Mouse (Mus musculus): ENCODE measurements around the gene Ccdc69. TPM values are rescaled to one million over a fixed set of nuclear protein-coding genes. Genes with fewer than 3 reads are reported as not detected.
"Not testable (repeated sequence)": the region's sequence is repeated elsewhere in the genome, so short reads cannot be mapped to it uniquely, and the experiment has no call there.

The Ccdc69 gene
- polyA plus RNA-seq (2017; shearing (Covaris generic)) = 10 to 100 TPM; 75.5 to 92.6 (median 81.1) TPM

DNA sequence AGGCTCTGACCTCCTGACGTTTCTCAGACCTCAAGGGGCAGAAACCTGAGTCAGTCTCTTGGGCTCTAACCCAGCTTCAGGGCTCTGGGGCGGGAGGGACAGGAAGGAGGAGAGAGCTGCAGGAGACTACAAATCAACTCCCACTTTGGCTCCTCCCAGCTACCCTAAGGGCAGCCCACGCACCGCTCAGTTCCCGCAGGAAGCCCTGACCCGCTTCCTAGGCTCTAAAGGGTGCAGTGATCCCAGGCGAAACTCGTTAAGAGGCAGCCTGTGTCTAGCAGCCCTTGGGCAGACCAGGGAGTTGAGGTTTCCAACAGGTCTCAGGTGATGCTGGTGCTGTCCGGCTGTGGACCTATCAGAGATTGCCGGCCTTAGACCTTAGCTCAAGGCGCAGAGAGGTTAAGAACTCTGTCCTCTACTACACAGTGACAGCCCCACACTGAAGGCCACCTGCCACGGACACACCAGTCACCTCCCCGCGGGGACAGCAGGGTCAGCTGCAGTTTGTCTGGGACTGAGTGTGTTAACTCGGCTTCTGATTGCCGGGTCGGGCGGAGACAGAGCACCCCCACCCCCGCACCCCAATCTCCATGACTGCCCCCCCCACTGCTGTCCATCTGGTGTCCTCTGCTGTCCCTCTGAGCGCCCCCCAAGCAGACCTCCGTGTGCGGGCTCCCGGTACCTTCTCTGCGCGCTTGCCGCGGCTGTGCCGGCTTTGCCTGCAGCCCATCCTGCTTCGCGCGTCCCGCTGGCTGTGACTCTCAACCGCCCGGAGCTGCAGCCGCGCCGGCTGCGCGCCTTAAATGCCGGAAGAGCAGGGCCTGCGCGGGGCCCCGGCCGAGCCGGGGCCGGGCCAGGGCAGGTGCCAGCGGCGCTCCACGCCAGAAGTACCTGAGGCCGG lies at the start of gene Ccdc69:
Gene Ccdc69 (minus strand): TSS at position 801 of the 901 bp plus-strand sequence.
- ATAC-seq = peak; percentile 77

- ATAC-seq = no peak
These were observed 48.7 kb upstream of the Ccdc69 start for GRCm38 (mm10) chr11:55126663-55127062.

GRCm38 (mm10) chr11:55121430-55121829 lies 43.5 kb upstream of the Ccdc69 start:
- no peak for ATAC-seq

- ATAC-seq = peak; percentile 85
These were observed 42.9 kb upstream of the Ccdc69 start for GRCm38 (mm10) chr11:55120821-55121271.

DNA sequence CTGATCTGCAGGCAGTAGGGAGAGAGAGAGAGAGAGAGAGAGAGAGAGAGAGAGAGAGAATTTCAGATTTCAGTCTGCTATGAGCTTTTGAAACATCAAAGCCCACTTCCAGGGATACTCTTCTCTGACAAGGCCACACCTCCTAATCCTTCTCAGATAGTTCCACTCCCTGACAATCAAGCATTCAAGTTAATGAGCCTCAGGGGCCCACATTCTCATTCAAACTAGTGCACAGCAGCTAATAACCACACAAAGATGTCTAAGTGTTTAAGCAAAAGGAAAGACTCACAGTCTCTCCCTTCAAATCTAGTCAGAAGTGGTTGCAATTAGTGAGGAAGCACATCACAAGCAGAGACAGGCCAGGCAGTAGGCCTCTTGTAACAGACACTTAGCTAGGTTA lies 42.3 kb upstream of the Ccdc69 start:
- no peak for ATAC-seq

DNA sequence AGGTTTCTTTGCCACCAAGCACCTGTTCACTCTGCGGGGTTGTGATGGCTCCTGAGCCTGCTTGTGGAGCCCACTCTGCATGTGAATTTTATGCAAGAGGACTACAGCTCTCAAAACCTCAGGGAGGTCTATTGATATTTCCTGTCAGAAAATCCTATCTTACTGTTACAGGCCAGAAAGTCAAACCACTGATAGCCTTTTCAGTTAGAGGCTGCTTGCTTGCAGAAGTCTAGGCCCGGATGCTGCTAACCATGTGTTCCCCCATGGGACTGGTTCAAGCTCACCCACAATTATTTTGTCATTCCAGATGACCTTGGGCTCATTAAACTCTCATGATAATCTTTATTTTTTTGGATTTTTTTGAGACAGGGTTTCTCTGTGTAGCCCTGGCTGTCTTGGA lies 39.1 kb upstream of the Ccdc69 start:
- ATAC-seq = no peak

DNA sequence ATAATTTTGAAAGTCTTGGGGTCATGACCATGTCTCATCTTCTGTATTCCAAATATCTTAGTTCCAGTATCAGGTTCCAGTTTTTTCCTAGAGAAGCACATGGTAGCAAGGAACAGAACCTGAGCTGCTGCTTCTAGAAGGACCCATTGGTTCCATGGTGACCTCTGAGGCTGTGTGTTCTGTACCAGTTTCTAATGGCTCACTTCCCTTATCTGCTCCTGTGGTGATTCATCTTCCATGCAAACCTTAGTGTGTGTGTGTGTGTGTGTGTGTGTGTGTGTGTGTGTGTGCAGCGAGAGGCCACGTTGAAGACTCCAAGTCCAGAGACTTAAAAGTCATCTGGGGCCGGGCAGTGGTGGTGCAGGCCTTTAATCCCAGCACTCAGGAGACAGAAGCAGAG lies 38.1 kb upstream of the Ccdc69 start:
- ATAC-seq = no peak

DNA sequence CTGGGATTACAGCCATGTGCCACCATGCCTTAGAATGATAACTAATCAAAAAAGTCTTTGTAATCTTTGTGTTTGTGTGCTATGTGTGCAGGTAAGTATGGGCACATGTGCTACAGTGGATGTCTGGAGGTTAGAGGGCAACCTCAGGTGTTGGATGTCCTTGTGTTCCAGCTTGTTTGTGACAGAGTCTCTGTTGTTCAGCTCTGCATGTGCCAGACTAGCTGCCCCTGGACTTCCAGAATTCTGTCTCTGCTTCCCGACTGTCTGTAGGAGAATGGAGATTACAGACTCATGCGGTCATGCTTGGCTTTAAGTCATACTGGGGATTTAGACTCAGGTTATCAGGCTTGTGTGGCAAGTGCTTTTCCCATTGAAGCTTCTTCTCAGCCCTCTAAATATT lies 36.4 kb upstream of the Ccdc69 start:
- ATAC-seq = no peak

- not testable (repeated sequence) for ATAC-seq
These were observed 35.9 kb upstream of the Ccdc69 start for GRCm38 (mm10) chr11:55113861-55114250.

DNA sequence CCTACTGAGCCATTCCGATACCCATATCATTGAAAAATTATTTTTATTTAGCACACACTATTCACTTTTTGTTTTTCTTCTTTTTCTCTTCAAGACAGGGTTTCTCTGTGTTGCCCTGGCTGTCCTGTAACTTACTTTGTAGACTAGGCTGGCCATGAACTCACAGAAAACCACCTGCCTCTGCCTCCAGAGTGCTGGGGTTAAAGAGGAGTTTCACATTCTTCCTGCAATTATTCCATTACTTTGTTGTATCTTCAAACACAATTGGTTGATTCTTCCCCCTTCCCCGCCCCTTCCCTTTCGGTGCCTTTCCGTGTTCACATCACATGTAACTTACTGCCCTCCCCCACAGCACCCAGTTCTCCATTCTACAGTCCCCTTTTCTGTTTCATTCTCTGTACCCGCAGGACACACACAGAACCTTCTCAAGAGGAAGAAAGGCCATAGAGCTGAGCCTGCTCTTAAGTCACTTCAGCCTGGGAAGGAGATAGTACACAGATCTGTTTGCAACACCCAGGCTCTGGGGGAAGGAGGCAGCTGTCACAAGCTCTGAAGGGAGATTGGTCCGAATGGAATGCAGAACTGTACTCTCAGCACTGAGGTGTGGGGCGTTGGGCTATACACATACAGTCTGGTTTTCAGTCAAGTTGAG lies 35.4 kb upstream of the Ccdc69 start:
- ATAC-seq = no peak

DNA sequence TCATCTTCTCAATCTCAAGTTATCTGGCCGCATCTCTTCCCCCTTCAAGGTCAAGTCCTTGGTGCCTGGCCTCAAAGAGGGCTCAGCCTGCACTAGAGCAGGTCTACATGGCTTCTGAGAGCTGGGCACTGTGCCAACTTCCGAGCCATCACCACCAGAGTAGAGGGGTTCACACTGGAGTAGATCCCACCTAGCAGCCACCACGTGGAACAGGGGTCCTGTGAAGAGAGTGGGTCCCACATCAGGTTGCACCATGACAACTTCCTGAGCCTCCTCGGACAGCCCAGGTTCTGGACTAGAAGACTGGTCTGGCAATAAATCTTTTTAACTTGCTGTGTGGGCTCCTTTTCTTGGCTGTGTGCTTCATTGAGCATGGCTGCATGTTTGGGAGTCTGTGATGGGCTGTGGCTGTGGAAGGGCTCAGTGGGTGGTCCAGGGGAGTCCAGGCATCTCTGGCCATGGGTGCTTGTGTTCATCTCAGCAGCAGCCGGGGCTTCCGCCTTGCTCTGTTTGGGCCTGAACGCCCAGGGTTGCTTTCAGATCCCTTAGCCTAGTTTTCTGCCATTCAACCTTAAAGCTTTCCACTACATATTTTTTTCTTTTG lies 32.7 kb upstream of the Ccdc69 start:
- no peak for ATAC-seq

DNA sequence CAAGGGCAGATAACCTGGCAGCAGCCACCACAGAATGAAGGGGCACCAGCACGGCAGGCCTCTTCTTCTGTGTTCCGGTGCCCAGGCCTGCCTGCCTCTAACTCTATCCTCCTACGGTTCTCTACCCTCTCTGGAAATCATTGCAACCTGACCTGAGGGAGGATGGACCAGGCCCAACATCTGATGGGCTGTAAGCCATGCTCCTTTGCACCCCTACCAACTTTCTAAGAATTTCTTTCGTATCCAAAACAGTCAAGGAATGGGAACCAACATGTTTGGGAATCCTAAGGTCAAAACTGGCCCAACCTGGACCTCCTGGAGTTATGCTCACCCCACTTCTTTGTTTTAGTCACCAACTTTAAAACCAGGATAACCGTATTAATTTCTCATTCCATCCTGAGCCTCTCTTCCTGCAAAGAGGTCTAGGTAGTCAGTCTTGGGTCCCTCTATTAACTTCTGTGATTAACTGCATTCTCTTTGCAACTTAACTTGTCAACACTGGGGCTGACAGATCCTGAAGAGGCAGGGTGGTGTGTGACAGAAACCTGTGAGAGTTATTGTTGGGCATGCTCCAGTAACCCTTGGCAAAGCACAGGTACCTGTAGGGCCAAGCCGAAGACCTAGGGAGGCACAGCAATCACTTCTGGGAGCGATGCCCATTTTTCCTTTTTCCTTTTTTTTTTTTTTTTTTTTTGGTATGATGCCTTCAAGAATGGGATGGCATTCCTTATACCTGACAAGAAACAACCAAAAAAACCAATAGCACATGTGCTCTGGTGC lies 31.8 kb upstream of the Ccdc69 start:
- ATAC-seq = no peak

DNA sequence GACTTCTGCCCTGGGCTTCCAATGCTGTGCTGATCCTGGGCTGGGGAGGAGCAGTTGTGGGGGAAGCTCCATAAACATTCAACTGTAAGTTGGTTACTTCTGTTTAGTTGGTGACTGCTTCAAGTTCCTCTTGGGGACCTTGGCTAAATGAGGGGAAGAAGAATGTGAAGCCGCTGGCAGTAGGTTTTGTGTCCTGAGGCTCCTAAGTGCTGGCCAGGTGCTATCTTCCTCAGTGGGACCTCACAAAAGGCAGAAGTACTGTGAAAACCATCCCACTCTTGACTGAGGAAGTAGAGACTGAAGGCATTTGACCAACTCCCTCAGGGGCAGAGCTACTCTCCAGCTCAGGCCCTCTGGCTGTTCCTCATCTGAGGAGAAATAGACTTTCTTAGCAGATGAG lies 28.7 kb upstream of the Ccdc69 start:
- ATAC-seq = no peak

DNA sequence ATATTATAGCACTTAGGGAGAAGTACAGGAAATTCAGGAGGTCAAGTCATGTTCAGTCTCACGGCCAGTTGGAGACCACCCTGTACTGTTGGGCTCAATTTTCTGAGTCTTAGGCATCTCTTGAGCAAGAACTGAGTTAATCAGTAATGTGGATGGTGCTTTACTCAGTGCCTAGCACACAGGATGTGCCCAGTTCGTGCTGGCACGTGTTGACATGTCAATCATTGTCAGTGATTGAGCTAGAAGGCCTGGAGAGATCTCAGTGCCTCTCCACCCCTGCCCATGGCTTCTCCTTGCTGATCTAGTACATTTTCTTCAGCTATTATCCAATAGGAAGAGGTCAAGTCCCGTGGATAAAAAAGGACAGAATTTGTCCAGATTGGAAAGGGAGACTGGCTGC lies 27.5 kb upstream of the Ccdc69 start:
- ATAC-seq = no peak

- ATAC-seq = no peak
These were observed 25.3 kb upstream of the Ccdc69 start for GRCm38 (mm10) chr11:55103229-55103628.

DNA sequence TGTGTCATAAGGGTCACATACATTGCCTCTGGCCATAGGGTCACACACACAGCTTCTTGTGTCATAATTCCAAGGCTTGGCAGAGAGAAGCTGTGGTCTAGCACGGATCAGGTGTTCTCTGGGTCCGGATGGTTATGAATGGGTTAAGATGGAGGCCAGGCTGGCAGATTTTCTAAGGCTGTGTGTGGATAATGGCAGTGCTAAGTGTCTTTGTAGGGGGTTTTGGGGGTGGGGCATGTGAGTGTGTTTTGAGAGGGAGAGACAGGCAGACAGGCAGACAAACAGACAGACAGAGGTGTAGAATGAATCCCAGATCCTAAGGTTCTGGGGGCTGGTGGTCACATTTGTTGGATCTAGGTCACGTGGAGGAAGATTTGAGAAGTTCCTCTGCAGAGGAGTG lies 24.1 kb upstream of the Ccdc69 start:
- no peak for ATAC-seq

- no peak for ATAC-seq
These were observed 21.9 kb upstream of the Ccdc69 start for GRCm38 (mm10) chr11:55099868-55100267.

DNA sequence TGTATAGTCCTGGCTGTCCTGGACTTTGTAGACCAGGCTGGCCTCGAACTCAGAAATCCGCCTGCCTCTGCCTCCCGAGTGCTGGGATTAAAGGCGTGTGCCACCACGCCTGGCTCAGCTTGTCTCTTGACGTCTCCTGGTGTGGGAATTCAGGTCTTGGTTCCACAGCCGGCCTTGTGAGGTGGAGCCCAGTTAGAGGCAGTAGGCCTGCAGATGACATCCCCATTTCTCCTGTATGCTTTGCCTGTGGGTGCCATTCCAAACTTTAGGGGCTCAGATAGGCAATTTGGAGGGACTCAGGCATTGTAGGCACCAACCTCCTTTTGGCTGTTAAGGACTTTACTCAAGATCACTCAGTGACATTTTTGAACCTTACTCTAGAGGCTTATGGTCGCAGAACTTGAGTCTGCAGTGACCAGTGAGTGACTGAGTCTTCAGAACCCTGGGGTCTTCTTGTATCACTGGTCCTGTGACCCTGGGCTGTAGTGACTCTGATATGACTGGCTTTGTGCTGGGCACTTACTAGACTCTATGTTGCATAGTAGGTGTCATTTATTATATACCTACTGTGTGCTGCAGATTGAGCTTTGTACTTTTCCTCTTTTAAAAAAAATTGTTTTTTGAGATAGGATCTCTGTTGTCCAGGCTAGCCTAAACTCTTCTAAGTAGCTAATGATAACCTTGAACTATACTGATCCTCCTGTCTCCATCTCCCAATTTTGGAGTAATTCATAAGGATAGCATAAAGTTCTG lies 21.3 kb upstream of the Ccdc69 start:
- ATAC-seq = no peak

DNA sequence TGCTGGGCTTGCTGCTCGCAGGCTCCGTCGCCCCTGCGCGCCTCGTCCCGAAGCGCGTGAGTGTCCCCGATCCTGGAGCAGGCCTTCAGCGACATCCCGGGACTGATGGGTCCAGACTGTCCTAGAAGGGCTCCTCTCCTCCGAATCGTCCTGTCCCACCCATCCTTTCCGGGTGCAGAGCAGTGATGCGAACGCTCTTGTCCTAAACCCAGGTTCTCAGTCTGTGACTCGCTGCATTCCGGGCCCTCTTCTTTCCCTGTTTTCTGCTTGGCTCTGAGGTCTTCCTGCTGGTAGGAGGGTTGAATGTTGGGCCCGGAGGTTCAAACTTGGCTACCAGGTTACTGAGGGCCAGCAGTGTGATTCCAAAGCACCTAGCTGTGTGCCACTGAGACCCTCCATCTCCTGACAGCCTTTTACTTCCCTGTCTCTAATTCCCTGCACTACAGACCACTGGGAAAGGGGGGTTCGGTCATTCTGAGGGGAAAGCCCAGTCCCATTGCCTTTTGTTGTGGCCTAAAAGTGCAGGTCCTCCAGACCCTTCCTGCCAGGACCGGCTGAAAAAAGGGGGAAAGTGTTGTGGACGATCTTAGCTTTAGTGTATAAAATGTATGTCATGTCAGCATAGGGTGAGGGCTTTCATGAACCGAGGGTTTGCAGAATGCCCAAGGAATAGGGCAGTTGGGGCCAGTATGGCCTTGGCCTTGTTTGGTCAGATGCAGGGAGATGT lies 20.4 kb upstream of the Ccdc69 start:
- no peak for ATAC-seq

DNA sequence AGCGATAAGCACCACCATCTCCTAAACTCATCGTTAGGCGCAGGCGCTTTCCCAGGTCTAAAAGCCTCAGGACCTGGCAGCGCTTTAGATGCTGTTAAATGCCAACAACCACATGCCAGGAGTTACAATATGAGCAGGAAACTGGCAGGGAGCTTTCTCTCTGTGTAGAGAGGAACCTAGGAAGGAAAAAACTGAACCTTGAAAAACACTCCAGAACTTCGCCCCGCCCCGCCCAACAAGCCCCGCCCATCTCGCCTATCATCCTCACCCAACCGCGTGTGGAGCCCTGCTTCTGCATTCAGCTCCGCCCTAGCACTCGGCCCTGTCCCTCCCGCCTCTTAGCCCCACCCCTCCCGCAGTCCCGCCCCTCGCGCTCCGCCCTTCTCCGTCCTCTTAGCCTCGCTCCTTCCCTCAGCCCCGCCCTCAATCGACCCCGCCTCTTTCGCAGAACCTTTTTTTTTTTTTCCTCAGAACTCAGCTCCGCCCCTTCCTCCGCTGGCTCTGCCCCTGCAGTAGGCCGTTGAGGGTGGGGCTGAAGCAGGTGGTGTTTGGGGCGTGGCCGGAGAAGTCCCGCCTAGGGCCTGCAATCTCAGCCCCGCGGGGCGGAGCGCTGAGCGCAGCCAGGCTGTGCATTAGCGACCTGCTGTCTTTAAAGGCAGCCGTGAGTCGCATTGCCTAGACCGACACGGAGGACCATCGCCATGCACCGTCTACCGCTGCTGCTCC lies 19.7 kb upstream of the Ccdc69 start, which contains the start of gene Gm2a:
Gene Gm2a (plus strand): TSS at position 653 of the 726 bp plus-strand sequence.
- peak; percentile 91 for ATAC-seq
